8 mouse cellular contexts compared by ENCODE assay signal in genomic region chr4:102421398-102421859, GRCm38 (mm10).
A peak's percentile ranks its signal among the peaks of the same experiment; 100 is the strongest.
DNase-seq lines count a peak whose midpoint lies in the region; ATAC-seq lines count a peak whose summit lies in the region.

No protein-coding gene starts in this region.

- H3K4me3 ChIP-seq in heart, embryonic 15.5 days = no peak overlapping the region
- H3K4me3 ChIP-seq in heart, embryonic 12.5 days = no peak overlapping the region
- H3K4me3 ChIP-seq in forebrain, embryonic 16.5 days (replicated peaks; ENCODE audit: low read length) = peak overlapping the region; percentile 35
- peak overlapping the region; percentile 38 for H3K4me3 ChIP-seq in midbrain, embryonic 15.5 days

- H3K9ac ChIP-seq in heart, embryonic 15.5 days = no peak overlapping the region
- H3K9ac ChIP-seq in heart, embryonic 12.5 days = no peak overlapping the region
- peak overlapping the region; percentile 40 for H3K9ac ChIP-seq in forebrain, embryonic 16.5 days (replicated peaks; ENCODE audit: low read depth, low read length)
- peak overlapping the region; percentile 43 for H3K9ac ChIP-seq in midbrain, embryonic 15.5 days

- H3K27ac ChIP-seq in heart, embryonic 15.5 days = no peak overlapping the region
- H3K27ac ChIP-seq in heart, embryonic 12.5 days (ENCODE audit: poor library complexity, severe bottlenecking) = no peak overlapping the region
- peak overlapping the region; percentile 43; the same call in 1 of the 2 replicates for H3K27ac ChIP-seq in forebrain, embryonic 16.5 days (ENCODE audit: low read length)
- peak overlapping the region; percentile 76 for H3K27ac ChIP-seq in midbrain, embryonic 15.5 days

- H3K4me2 ChIP-seq in heart, embryonic 15.5 days = peak overlapping the region; percentile 2; the same call in 1 of the 2 replicates
- no peak overlapping the region for H3K4me2 ChIP-seq in heart, embryonic 12.5 days
- H3K4me2 ChIP-seq in forebrain, embryonic 16.5 days (ENCODE audit: low read length) = peak overlapping the region; percentile 49
- H3K4me2 ChIP-seq in midbrain, embryonic 15.5 days = peak overlapping the region; percentile 61

- H3K36me3 ChIP-seq in heart, embryonic 15.5 days = no peaks in the 10 kb centered on the region
- H3K36me3 ChIP-seq in heart, embryonic 12.5 days = no peaks in the 10 kb centered on the region
- no peaks in the 10 kb centered on the region for H3K36me3 ChIP-seq in forebrain, embryonic 16.5 days (ENCODE audit: control insufficient read depth, insufficient read depth)
- no peaks in the 10 kb centered on the region for H3K36me3 ChIP-seq in midbrain, embryonic 15.5 days (replicated peaks)

- no peaks in the 10 kb centered on the region for H3K27me3 ChIP-seq in heart, embryonic 15.5 days
- H3K27me3 ChIP-seq in heart, embryonic 12.5 days (replicated peaks) = no peaks in the 10 kb centered on the region
- H3K27me3 ChIP-seq in forebrain, embryonic 16.5 days (replicated peaks; ENCODE audit: control insufficient read depth, insufficient read depth, low read length) = no peaks in the 10 kb centered on the region
- no peaks in the 10 kb centered on the region for H3K27me3 ChIP-seq in midbrain, embryonic 15.5 days (replicated peaks)

- 60% methylated on average over 18 of the region's 18 CpGs for WGBS in heart, embryonic 15.5 days
- 77% methylated on average over 18 of the region's 18 CpGs for WGBS in heart, embryonic 12.5 days
- 18% methylated on average over 18 of the region's 18 CpGs for WGBS in forebrain, embryonic 16.5 days
- 12% methylated on average over 18 of the region's 18 CpGs for WGBS in midbrain, embryonic 15.5 days

- peaks cover 8% of the 10 kb centered on the region; the same call in 1 of the 2 replicates for H3K4me1 ChIP-seq in heart, embryonic 15.5 days (replicated peaks)
- 0 out of 2 replicates have a peak, but pooled peaks cover 7% of the 10 kb centered on the region for H3K4me1 ChIP-seq in heart, embryonic 12.5 days (replicated peaks)
- peaks cover 10% of the 10 kb centered on the region; the same call in 1 of the 2 replicates for H3K4me1 ChIP-seq in forebrain, embryonic 16.5 days (replicated peaks; ENCODE audit: control insufficient read depth, insufficient read depth, low read length)
- peaks cover 15% of the 10 kb centered on the region for H3K4me1 ChIP-seq in midbrain, embryonic 15.5 days

- ATAC-seq in heart, embryonic 15.5 days (replicated peaks; ENCODE audit: insufficient number of reproducible peaks, insufficient read depth, low FRiP score, low read depth) = no peak
- no peak for ATAC-seq in heart, embryonic 12.5 days (ENCODE audit: insufficient number of reproducible peaks, low FRiP score)
- ATAC-seq in forebrain, embryonic 16.5 days = peak; percentile 73
- peak; percentile 76 for ATAC-seq in midbrain, embryonic 15.5 days (replicated peaks)

- peak; percentile 32 to 49 for DNase-seq in cerebellum, postnatal 10 days
- DNase-seq in adrenal gland, postnatal 36 days = no peak
- no peak for DNase-seq in ovary, postnatal 14 days (ENCODE audit: low spot score)
- DNase-seq in lung, adult 18-20 months = no peak

- H3K9me3 ChIP-seq in heart, embryonic 15.5 days (replicated peaks) = no peaks in the 10 kb centered on the region
- 0 out of 2 replicates have a peak, but pooled peaks cover 2% of the 10 kb centered on the region for H3K9me3 ChIP-seq in heart, embryonic 12.5 days (replicated peaks)
- H3K9me3 ChIP-seq in forebrain, embryonic 16.5 days (ENCODE audit: control insufficient read depth, low read length) = no peaks in the 10 kb centered on the region
- H3K9me3 ChIP-seq in midbrain, embryonic 15.5 days = no peaks in the 10 kb centered on the region

Comparison
In these comparisons a context has a peak if more than half of its experiments do, and no peak if none do; other contexts are left out.
1. ATAC-seq: peak in forebrain, embryonic 16.5 days (single experiment) and midbrain, embryonic 15.5 days (single experiment); none in heart, embryonic 15.5 days (single experiment) and heart, embryonic 12.5 days (single experiment).
2. H3K27ac ChIP-seq: peak in forebrain, embryonic 16.5 days (single experiment) and midbrain, embryonic 15.5 days (single experiment); none in heart, embryonic 15.5 days (single experiment) and heart, embryonic 12.5 days (single experiment).
3. H3K4me3 ChIP-seq: peak in forebrain, embryonic 16.5 days (single experiment) and midbrain, embryonic 15.5 days (single experiment); none in heart, embryonic 15.5 days (single experiment) and heart, embryonic 12.5 days (single experiment).
4. H3K9ac ChIP-seq: peak in forebrain, embryonic 16.5 days (single experiment) and midbrain, embryonic 15.5 days (single experiment); none in heart, embryonic 15.5 days (single experiment) and heart, embryonic 12.5 days (single experiment).
5. DNase-seq: peak in cerebellum, postnatal 10 days (2 of 2); none in adrenal gland, postnatal 36 days (0 of 2), ovary, postnatal 14 days (single experiment) and lung, adult 18-20 months (0 of 2).